Comparison of ENCODE assay signal across 8 mouse cellular contexts in genomic region chr4:135179077-135179481, GRCm38 (mm10). TPM values are rescaled to one million over a fixed set of nuclear protein-coding genes. Genes with fewer than 3 reads are reported as not detected.
DNase-seq lines count a peak whose midpoint lies in the region; ATAC-seq lines count a peak whose summit lies in the region.

No protein-coding gene starts in this region.

- no peaks in the 10 kb centered on the region for H3K9me3 ChIP-seq in intestine, embryonic 16.5 days (ENCODE audit: control insufficient read depth, low read length)
- no peaks in the 10 kb centered on the region for H3K9me3 ChIP-seq in intestine, embryonic 15.5 days
- H3K9me3 ChIP-seq in limb, embryonic 15.5 days: no peaks in the 10 kb centered on the region

- no peaks in the 10 kb centered on the region for H3K36me3 ChIP-seq in intestine, embryonic 16.5 days (ENCODE audit: control insufficient read depth, insufficient read depth, low read length)
- no peaks in the 10 kb centered on the region for H3K36me3 ChIP-seq in intestine, embryonic 15.5 days
- no peaks in the 10 kb centered on the region for H3K36me3 ChIP-seq in limb, embryonic 15.5 days

- H3K9ac ChIP-seq in intestine, embryonic 16.5 days (ENCODE audit: low read depth, low read length): no peak overlapping the region
- H3K9ac ChIP-seq in intestine, embryonic 15.5 days: no peak overlapping the region
- no peak overlapping the region for H3K9ac ChIP-seq in limb, embryonic 15.5 days

- H3K27me3 ChIP-seq in intestine, embryonic 16.5 days (replicated peaks; ENCODE audit: control insufficient read depth, insufficient read depth, low read length): peaks cover 12% of the 10 kb centered on the region; the same call in 1 of the 2 replicates
- H3K27me3 ChIP-seq in intestine, embryonic 15.5 days (replicated peaks): peaks cover 19% of the 10 kb centered on the region
- peaks cover 44% of the 10 kb centered on the region for H3K27me3 ChIP-seq in limb, embryonic 15.5 days

- H3K4me2 ChIP-seq in intestine, embryonic 16.5 days (ENCODE audit: low read depth, low read length): no peak overlapping the region
- H3K4me2 ChIP-seq in intestine, embryonic 15.5 days (replicated peaks): no peak overlapping the region
- no peak overlapping the region for H3K4me2 ChIP-seq in limb, embryonic 15.5 days

- DNase-seq in B cell, adult 2 months: peak; percentile 76 to 78
- peak; percentile 59 for DNase-seq in R1 (ENCODE audit: low read depth, low spot score)
- peak; percentile 41 to 47 for DNase-seq in thymus, adult 18-20 months
- DNase-seq in layer of hippocampus, adult 8-10 months (ENCODE audit: low spot score in 2 of 2): no peak
- DNase-seq in gastrocnemius, postnatal 4 days (ENCODE audit: low spot score in 2 of 2): no peak

- no peak overlapping the region for H3K4me3 ChIP-seq in intestine, embryonic 16.5 days (ENCODE audit: low read length)
- no peak overlapping the region for H3K4me3 ChIP-seq in intestine, embryonic 15.5 days (replicated peaks)
- H3K4me3 ChIP-seq in limb, embryonic 15.5 days: no peak overlapping the region

- H3K27ac ChIP-seq in intestine, embryonic 16.5 days (ENCODE audit: low read length): no peak overlapping the region
- no peak overlapping the region for H3K27ac ChIP-seq in intestine, embryonic 15.5 days
- peak overlapping the region; percentile 27; the same call in 1 of the 2 replicates for H3K27ac ChIP-seq in limb, embryonic 15.5 days

- H3K4me1 ChIP-seq in intestine, embryonic 16.5 days (ENCODE audit: control insufficient read depth, insufficient read depth, low read length): peaks cover 8% of the 10 kb centered on the region
- peaks cover 9% of the 10 kb centered on the region for H3K4me1 ChIP-seq in intestine, embryonic 15.5 days (replicated peaks)
- peaks cover 32% of the 10 kb centered on the region for H3K4me1 ChIP-seq in limb, embryonic 15.5 days

- 44% methylated on average over 5 of the region's 5 CpGs for WGBS in intestine, embryonic 16.5 days
- WGBS in intestine, embryonic 15.5 days: 33% methylated on average over 5 of the region's 5 CpGs
- WGBS in limb, embryonic 15.5 days: 23% methylated on average over 5 of the region's 5 CpGs

- 0 out of 2 replicates have a peak, but pooled peaks have one; percentile 18 for ATAC-seq in intestine, embryonic 16.5 days
- ATAC-seq in intestine, embryonic 15.5 days: no peak
- ATAC-seq in limb, embryonic 15.5 days (ENCODE audit: insufficient number of reproducible peaks, low FRiP score, low TSS enrichment, low read depth): no peak

RNA-seq across cellular contexts. Expression of gene Runx3, which starts 58.6 kb away (rescaled TPM):
- 0.31 and 0.33 TPM in 2 replicates for polyA plus RNA-seq in intestine, embryonic 16.5 days (2015; fragmentation: Nextera tagmentation; extraction: Ambion mirVana)
- 0.24 and 0.26 TPM in 2 replicates for polyA plus RNA-seq in intestine, embryonic 15.5 days (2015; fragmentation: Nextera tagmentation; extraction: Ambion mirVana)
- polyA plus RNA-seq in limb, embryonic 15.5 days (2015; fragmentation: Nextera tagmentation; extraction: Ambion mirVana): 4.4 and 4.6 TPM in 2 replicates
- total RNA-seq in layer of hippocampus, adult 8-10 months (2022): under 1 TPM in 2 of 4 experiments, not detected in 2; 0.78 to 0.89 TPM
- under 1 TPM; 0.34 to 0.49 TPM for total RNA-seq in gastrocnemius, postnatal 4 days (2021)

Comparison
In these comparisons a context has a peak if more than half of its experiments do, and no peak if none do; other contexts are left out.
1. DNase-seq: peak in B cell, adult 2 months (2 of 2), R1 (single experiment) and thymus, adult 18-20 months (2 of 2); none in layer of hippocampus, adult 8-10 months (0 of 2) and gastrocnemius, postnatal 4 days (0 of 2).